Mouse (Mus musculus): ENCODE data around the gene Tsnaxip1.

DNA sequence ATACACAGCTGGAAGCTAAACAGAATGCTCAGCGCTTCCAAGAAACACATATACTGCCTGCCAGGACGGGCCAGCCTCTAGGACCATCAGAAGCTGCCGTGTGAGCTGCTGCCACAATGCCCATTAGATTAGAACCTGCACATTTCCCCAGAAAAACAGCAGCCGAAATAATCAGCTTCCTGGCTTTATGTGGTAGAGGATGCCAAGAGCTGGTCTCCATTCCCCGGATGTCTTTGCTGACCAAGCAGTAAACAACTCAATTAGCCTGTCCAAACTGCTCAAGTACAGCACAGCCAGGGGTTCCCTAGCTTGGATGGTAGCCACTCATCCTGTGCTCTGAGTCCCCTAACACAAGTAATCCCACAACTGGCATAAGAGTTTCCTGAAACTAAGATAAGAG lies 19.8 kb upstream of the Tsnaxip1 start:
- TF ChIP-seq POLR2A (IDR thresholded peaks at IDR 0.05; ENCODE audit: borderline replicate concordance, extremely low read depth, insufficient read depth, insufficient read length, poor library complexity, severe bottlenecking) (no peak), CTCF (IDR thresholded peaks at IDR 0.05; ENCODE audit: borderline replicate concordance, extremely low read depth, insufficient read depth, insufficient read length) (no peak)
